18 mouse cellular contexts compared by ENCODE assay signal in genomic region chr7:84370911-84371592, GRCm38 (mm10). TPM values are rescaled to one million over a fixed set of nuclear protein-coding genes. Genes with fewer than 3 reads are reported as not detected.
A peak's percentile ranks its signal among the peaks of the same experiment; 100 is the strongest.
DNase-seq lines count a peak whose midpoint lies in the region; ATAC-seq and TF ChIP-seq lines count a peak whose summit lies in the region.
"Had no signal": no experiment of that assay in that cellular context is flagged by ENCODE, and none has a peak within 500 bp of the region (broad histone marks: within the 10 kb centered on the region; RNA-seq: fewer than 3 reads in every experiment).

No protein-coding gene starts in this region.

- H3K9me3 ChIP-seq in midbrain, embryonic 12.5 days: no peaks in the 10 kb centered on the region
- no peaks in the 10 kb centered on the region for H3K9me3 ChIP-seq in midbrain, embryonic 10.5 days (replicated peaks)
- no peaks in the 10 kb centered on the region for H3K9me3 ChIP-seq in midbrain, postnatal 0 days (ENCODE audit: low read length)
- H3K9me3 ChIP-seq: G1E; heart, embryonic 15.5 days; neural tube, embryonic 13.5 days had no signal

- H3K36me3 ChIP-seq in midbrain, embryonic 12.5 days: peaks cover 12% of the 10 kb centered on the region
- H3K36me3 ChIP-seq in midbrain, embryonic 10.5 days: peaks cover 19% of the 10 kb centered on the region
- H3K36me3 ChIP-seq in midbrain, postnatal 0 days (ENCODE audit: insufficient read depth, low read length): no peaks in the 10 kb centered on the region
- no peaks in the 10 kb centered on the region for H3K36me3 ChIP-seq in kidney, adult 2 months (ENCODE audit: control insufficient read depth, insufficient read depth, low read length)
- H3K36me3 ChIP-seq: G1E; heart, embryonic 15.5 days had no signal

- WGBS in midbrain, embryonic 12.5 days: 88% methylated on average over 6 of the region's 6 CpGs
- 83% methylated on average over 6 of the region's 6 CpGs for WGBS in midbrain, embryonic 10.5 days
- 76% methylated on average over 6 of the region's 6 CpGs for WGBS in midbrain, postnatal 0 days
- 89% methylated on average over 6 of the region's 6 CpGs for WGBS in kidney, adult 2 months

- TF ChIP-seq POLR2A in kidney, adult 2 months (IDR thresholded peaks at IDR 0.05; ENCODE audit: low read depth, low read length): no peak

- no peaks in the 10 kb centered on the region for H3K27me3 ChIP-seq in midbrain, embryonic 12.5 days
- H3K27me3 ChIP-seq in midbrain, embryonic 10.5 days (ENCODE audit: low read depth, poor library complexity, severe bottlenecking): no peaks in the 10 kb centered on the region
- H3K27me3 ChIP-seq in midbrain, postnatal 0 days (ENCODE audit: insufficient read depth, low read length): no peaks in the 10 kb centered on the region
- no peaks in the 10 kb centered on the region for H3K27me3 ChIP-seq in kidney, adult 2 months (replicated peaks; ENCODE audit: control insufficient read depth, insufficient read depth, low read length)
- H3K27me3 ChIP-seq: heart, embryonic 15.5 days; neural tube, embryonic 13.5 days had no signal

- no peak for TF ChIP-seq CTCF in midbrain, postnatal 0 days (IDR thresholded peaks at IDR 0.05)
- TF ChIP-seq CTCF in kidney, adult 2 months (conservative IDR thresholded peaks at IDR 0.05; ENCODE audit: insufficient read depth, insufficient read length, low read depth, low read length): no peak

- peak; percentile 71 for ATAC-seq in frontal cortex, adult (ENCODE audit: low TSS enrichment)
- ATAC-seq in midbrain, embryonic 12.5 days (ENCODE audit: low FRiP score, low read depth): no peak
- peak; percentile 52 for ATAC-seq in inflammation-experienced regulatory T-cells, adult 6 months
- no peak for ATAC-seq in midbrain, postnatal 0 days (ENCODE audit: low FRiP score)

- no peak overlapping the region for H3K4me2 ChIP-seq in midbrain, embryonic 12.5 days (replicated peaks)
- H3K4me2 ChIP-seq in midbrain, postnatal 0 days (ENCODE audit: low read depth, low read length, poor library complexity, severe bottlenecking): 0 out of 2 replicates have a peak overlapping the region, but pooled peaks have one; percentile 18
- H3K4me2 ChIP-seq: heart, embryonic 15.5 days; neural tube, embryonic 13.5 days had no signal

- H3K27ac ChIP-seq in midbrain, embryonic 12.5 days (replicated peaks): peak overlapping the region; percentile 69; the same call in 1 of the 2 replicates
- H3K27ac ChIP-seq in midbrain, embryonic 10.5 days (replicated peaks): no peak overlapping the region
- H3K27ac ChIP-seq in midbrain, postnatal 0 days (ENCODE audit: low read depth, low read length): 0 out of 2 replicates have a peak overlapping the region, but pooled peaks have one; percentile 48
- no peak overlapping the region for H3K27ac ChIP-seq in kidney, adult 2 months (ENCODE audit: insufficient read depth, low read depth, low read length)
- H3K27ac ChIP-seq: heart, embryonic 15.5 days; liver, embryonic 14.5 days had no signal

- H3K9ac ChIP-seq in midbrain, embryonic 12.5 days (replicated peaks): no peak overlapping the region
- H3K9ac ChIP-seq in midbrain, postnatal 0 days (replicated peaks; ENCODE audit: low read length, poor library complexity, severe bottlenecking): no peak overlapping the region
- H3K9ac ChIP-seq: heart, embryonic 15.5 days; liver, embryonic 14.5 days; neural tube, embryonic 13.5 days had no signal

- no peak for DNase-seq in frontal cortex, postnatal 14 days (ENCODE audit: low spot score in 2 of 2)
- no peak for DNase-seq in midbrain, embryonic 10.5 days (ENCODE audit: low spot score)
- no peak for DNase-seq in midbrain, postnatal 0 days (ENCODE audit: low spot score)
- DNase-seq in kidney, postnatal 4 days: no peak
- DNase-seq in kidney, adult 2 months: no peak
- DNase-seq: adrenal gland, postnatal 25 days; B cell, adult 2 months; cerebellum, postnatal 14 days; kidney, postnatal 14 days; lung, postnatal 10 days; thymus, adult 18-20 months had no signal

- H3K4me1 ChIP-seq in midbrain, embryonic 12.5 days: peaks cover 8% of the 10 kb centered on the region; the same call in 1 of the 2 replicates
- no peaks in the 10 kb centered on the region for H3K4me1 ChIP-seq in midbrain, embryonic 10.5 days
- peaks cover 17% of the 10 kb centered on the region; the same call in 1 of the 2 replicates for H3K4me1 ChIP-seq in midbrain, postnatal 0 days (ENCODE audit: insufficient read depth, low read length)
- H3K4me1 ChIP-seq in kidney, adult 2 months (ENCODE audit: control insufficient read depth, insufficient read depth, low read length): no peaks in the 10 kb centered on the region

- no peak overlapping the region for H3K4me3 ChIP-seq in midbrain, embryonic 12.5 days
- H3K4me3 ChIP-seq in midbrain, embryonic 10.5 days: no peak overlapping the region
- no peak overlapping the region for H3K4me3 ChIP-seq in midbrain, postnatal 0 days (ENCODE audit: low read depth, low read length)
- no peak overlapping the region for H3K4me3 ChIP-seq in kidney, adult 2 months (ENCODE audit: insufficient read depth, low read depth, low read length)
- H3K4me3 ChIP-seq: heart, embryonic 15.5 days; neural tube, embryonic 13.5 days had no signal

RNA-seq across cellular contexts. Expression of gene Arnt2, which starts 38.9 kb away (rescaled TPM):
- 67.1 and 77.6 TPM in 2 replicates for polyA plus RNA-seq in midbrain, embryonic 12.5 days (2016; fragmentation: Nextera tagmentation; extraction: Ambion mirVana)
- 24.0 and 36.1 TPM in 2 replicates for polyA plus RNA-seq in midbrain, embryonic 10.5 days (2016; fragmentation: Nextera tagmentation; extraction: Ambion mirVana)
- 1 to 10 TPM; 4.6 to 7.2 (median 5.6) TPM for polyA plus RNA-seq in inflammation-experienced regulatory T-cells, adult 6 months (2017; shearing (Covaris generic))
- total RNA-seq in midbrain, postnatal 0 days (2014; rRNA removed): 165 and 166 TPM in 2 replicates
- 62.9 and 63.1 TPM in 2 replicates for polyA plus RNA-seq in midbrain, postnatal 0 days (2015; fragmentation: Nextera tagmentation; extraction: Ambion mirVana)
- polyA plus RNA-seq in kidney, adult 2 months (2012; rRNA removed): 15.3 and 16.4 TPM in 2 replicates
- polyA plus RNA-seq: G1E had no signal

Comparison
In these comparisons a context has a peak if more than half of its experiments do, and no peak if none do; other contexts are left out.
1. H3K27ac ChIP-seq: peak in midbrain, embryonic 12.5 days (single experiment) and midbrain, postnatal 0 days (single experiment); none in midbrain, embryonic 10.5 days (single experiment) and kidney, adult 2 months (single experiment).
2. ATAC-seq: peak in frontal cortex, adult (single experiment) and inflammation-experienced regulatory T-cells, adult 6 months (single experiment); none in midbrain, embryonic 12.5 days (single experiment) and midbrain, postnatal 0 days (single experiment).